Mouse (Mus musculus) cerebellum, postnatal 25 days (tissue): ENCODE results near the gene Fgfrl1.

Experiments
- DNase-seq, 2 experiments: peaks; one replicate each; pipeline ENCODE4 v3.0.0; 2021; ENCODE audit warnings: mixed read lengths in 2 of 2

The Fgfrl1 gene

DNA sequence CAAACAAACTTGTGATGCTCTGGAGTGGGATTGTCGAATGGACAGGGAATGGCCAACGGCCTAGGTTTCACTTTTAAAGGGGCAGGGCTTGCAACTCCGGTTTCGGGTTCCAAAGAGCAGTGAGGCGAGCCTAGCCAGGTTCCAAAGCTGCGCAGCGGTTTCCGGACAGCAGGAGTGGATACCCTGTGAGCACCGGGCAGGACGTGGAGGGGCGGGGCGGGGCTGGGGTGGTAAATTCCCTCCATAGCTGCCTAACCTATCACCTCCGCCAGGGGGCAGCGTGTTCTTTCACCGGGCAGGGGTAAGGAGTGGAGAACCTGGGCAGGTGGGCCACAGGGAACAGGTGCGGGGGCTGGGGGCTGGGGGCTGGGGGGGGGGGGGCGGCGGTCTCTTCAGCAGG, at the start of gene Fgfrl1:
Fgfrl1 (plus strand) TSS at position 112 of the 400 bp plus-strand sequence.
- DNase-seq: peak in 1 of 2 experiments; percentile 54

DNA sequence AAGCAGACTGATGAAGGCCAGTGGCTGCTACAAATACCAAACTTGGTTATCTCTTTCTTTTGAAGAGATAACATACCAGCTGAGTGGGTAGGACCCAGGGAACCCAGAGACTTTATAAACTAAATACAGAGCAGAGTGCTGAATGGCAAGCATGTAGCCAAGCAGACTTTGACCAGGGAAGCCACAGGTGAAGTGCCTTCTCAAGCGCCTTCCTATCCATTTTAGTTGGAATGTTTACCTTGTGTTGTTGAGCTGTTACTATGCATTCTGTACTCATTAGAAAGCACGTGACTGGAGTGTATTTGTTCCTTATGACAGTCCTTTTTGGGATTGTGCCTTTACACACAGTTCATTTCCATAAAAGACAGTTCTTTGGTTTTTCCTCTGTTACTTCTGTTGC, 48.5 kb upstream of the Fgfrl1 start:
- no peak for DNase-seq

DNA sequence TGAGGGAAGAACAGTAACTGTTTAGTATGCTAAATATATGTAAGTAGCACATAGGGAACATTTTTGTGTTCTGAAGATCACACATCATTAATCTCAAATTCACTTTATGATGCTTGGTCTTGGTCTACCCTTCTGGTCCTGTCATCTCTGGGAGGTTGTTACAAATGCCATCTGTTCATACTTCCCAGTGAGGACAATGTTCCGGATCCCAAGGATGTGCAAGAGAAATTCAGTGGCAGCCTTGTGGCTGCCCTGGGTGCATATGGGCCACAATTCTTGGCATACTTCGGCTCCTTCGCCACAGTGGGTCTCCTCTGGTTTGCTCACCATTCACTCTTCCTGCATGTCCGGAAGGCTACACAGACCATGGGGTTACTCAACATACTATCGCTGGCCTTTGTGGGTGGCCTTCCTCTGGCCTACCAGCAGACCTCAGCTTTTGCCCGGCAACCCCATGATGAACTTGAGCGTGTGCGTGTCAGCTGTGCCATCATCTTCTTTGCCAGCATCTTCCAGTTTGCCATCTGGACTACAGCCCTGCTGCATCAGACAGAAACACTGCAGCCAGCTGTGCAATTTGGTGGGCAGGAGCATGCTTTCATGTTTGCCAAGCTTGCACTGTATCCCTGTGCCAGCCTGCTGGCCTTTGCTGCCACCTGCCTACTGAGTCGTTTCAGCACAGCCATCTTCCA, 46.4 kb upstream of the Fgfrl1 start:
- DNase-seq: peak; percentile 72 to 77

DNA sequence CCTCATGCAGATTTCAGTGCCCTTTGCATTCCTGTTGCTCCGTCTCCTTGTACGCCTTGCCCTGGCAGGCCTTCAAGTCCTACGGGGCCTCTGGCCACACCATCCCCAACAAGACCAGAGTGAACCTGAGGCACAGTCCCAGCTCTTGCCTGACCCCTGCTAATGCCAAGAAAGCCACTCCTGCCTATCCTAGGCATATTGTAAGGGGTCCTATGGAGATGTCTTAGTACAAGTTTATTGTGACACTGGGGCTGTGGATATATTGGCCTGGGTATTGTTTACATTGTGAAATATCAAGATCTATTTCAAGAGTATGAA, 45.9 kb upstream of the Fgfrl1 start:
- no peak for DNase-seq

DNA sequence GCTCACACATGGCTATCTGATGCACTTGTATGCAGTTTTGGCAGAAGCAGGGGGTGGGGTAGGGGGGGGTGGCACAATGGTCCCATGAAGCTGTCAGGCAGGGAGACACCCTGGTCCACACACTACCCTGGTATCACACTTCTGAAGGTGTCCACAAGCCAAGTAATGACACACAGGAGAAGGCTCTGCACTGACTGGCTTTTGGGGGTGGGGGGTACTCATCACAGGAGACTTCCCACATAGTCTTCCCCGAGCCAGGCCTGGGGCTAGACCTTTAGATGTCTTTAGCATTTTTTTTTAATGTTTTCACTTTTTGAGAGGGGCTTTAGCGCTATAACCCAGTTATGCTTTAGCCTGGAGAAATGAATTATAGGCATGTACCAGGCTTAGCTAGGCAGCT, 44.9 kb upstream of the Fgfrl1 start:
- no peak for DNase-seq

DNA sequence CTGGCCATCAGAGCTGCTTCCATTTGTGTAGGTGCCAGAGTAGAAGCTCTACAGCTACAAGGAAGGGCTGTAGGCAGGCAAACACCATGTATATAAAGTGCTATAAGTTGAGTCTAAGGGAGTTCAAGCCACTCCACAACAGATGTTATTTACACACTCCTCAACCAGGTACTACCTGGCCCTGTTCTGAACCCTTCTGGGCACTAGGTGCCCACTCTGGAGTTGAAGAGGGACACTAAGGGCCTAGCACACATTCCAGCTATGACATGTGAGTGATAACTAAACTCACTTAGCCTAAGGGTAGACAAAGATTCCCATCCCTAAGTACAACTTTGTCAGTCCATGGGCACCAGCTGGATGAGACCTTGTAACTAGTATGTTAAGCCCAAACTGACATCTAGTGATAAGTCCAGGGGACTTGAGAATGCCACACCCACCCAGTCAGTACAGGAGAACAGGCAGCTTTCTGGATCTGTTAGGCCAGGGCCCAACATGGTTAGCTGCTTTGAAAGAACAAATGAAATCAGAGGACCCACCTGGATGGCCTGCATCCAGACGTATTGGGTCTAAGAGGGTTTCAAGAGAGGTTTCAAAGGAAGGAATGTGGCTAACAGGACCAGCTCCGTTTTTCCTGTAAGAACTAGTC, 44.2 kb upstream of the Fgfrl1 start:
- no peak for DNase-seq

DNA sequence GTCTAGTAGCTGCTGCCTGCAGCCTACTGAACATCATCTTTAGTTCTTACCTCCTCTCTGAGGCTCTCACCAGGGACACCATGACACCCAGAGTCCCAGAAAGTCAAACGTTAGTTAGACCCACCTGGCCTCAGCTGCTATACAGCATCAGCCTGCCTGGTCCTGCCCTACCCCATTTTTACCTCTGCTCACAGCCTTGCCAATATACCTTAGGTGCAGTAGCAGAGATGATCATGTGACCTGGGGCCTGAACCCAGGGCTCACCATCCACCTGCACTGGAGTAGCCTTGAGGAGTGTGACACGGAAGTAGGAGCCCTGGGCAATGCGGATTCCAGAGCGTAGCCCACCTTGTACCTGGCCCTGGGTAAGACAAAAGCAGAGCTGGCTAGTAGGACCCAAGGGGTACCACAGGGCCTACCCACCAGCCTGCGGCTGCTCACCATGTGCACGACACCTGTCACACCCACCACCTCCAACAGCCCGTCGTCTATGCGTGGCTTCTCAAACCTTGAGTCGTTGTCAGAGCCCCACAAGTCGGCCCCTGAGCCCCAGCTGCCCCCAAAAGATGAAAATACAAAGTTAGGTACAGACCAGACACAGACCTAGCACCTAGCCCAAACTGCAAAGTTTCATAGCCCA, 43.1 kb upstream of the Fgfrl1 start:
- no peak for DNase-seq

DNA sequence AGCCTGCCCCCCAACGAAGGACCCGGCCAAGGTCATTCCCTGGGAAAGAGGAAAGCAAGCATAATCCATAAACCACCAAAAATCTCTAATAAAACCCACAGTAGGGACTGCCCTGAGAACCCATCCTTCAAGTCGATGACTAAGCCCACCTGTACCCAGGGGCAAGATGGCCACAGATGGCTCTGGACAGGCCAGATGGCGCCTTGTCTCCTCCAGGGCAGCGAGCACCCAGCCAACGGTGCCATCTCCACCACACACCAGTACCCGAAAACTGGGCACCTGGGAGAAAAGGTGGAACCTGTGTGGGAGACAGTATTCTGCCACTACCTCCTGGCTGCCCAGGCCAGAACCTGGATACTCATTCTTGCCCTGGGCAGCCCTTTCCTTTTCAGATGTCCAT, 41.8 kb upstream of the Fgfrl1 start:
- peak; percentile 62 to 76 for DNase-seq

DNA sequence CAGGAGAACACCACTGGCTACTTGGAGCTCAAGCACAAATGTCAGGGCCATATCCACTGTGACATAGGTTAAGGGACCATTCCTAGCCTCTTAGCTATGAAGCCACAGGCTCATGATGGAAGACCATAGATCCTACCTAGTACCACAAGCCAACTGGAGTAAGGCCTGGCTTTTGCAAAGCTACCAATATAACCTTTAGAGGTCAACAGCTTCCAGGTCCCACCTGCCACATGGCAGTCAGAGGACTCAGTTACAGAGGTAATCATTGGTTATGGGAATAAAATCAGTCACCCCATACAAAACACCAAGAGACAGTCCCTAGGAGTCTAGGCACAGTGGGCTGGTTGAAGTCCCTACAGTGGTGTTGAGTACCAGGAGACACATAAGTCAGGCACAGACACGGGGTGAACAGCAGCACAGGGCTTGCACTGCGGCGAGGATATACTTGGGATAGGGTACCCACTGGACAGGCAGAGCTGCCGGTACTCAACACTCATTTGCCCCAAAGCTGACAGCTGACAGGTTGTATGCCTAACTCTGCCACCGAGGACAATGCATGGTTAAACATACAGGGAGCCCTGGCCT, 41.0 kb upstream of the Fgfrl1 start:
- no peak for DNase-seq

DNA sequence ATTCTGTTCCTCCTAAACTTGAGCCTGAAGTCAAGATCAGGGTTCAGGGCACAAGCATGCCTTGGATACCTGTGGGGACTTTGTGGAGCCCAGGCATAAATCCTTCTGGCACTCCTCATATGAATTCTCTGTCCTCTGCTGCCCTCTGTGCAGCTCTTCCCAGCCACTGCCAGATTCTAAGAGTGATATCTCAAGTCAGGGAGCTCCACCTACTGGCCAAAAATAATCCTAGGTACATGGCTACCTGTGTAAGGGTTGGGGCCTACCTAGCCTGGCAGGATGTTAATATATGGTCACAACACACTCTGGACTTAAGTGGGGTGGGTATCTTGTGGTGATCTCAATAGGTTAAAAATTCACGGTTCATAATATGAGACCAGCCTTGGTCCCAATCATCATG, 40.4 kb upstream of the Fgfrl1 start:
- peak; percentile 71 to 85 for DNase-seq

DNA sequence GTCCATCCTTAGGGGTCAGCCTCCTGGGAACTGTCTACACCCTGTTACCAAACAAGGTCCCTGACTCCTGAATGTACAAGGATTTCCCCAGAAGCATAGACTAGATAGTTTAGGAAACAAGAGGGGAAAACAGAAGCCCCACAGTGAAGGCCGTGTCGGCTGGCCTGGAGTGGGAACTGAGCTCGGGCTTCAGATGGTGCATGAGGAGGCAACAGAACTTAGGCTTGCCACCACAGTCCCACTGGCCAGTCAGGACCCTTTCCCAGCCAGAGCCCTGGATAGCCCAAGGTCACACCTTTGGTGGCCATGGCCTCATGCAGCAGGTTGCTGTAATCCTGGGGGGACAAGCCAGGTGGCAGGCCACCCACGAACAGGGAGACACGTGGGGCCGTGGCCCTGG, 38.8 kb upstream of the Fgfrl1 start:
- DNase-seq: no peak

DNA sequence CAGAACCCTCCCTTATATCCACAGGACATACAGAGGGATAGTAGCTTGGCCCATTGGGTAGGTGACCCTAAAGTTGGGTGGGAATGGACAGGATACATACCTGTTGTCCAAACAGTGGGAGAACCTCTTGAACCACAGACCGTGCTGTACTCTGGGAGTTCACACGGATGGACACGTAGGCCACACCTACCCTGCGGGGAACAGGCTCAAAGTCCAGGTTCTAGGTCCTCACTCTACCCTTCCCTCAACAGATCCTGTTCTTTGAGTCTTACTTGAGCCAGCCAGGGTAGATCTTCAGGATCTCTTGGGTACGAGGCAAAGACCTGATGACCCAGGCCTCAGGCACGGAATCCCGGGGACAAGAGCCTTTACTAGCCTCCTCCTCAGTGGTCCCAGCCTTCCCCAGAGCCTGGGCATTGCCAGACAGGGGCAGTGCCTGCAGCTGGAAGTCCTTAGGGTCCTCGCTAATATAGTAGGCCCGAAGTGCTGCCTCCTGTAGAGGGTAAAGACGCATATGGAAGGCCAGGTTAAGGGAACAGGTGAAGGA, 37.7 kb upstream of the Fgfrl1 start:
- DNase-seq: no peak

DNA sequence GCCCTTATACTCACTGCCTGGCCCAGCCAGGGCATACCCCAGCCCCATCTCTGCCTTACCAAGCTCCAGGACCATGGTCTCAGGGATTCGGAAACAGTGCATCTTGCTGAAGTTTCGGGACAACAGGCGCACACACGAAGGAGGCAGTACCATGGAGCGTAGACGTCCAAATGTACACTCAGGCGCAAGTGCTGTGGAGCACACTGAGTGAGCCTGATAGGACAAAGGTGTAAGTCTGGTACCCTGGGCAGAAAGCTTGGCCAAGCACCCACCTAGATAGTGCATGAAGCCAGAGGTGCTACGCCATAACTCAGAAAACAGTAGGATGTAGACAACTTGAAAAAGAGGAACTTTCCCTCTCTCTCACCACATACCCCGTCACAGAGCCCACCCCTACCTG, 36.8 kb upstream of the Fgfrl1 start:
- DNase-seq: no peak

DNA sequence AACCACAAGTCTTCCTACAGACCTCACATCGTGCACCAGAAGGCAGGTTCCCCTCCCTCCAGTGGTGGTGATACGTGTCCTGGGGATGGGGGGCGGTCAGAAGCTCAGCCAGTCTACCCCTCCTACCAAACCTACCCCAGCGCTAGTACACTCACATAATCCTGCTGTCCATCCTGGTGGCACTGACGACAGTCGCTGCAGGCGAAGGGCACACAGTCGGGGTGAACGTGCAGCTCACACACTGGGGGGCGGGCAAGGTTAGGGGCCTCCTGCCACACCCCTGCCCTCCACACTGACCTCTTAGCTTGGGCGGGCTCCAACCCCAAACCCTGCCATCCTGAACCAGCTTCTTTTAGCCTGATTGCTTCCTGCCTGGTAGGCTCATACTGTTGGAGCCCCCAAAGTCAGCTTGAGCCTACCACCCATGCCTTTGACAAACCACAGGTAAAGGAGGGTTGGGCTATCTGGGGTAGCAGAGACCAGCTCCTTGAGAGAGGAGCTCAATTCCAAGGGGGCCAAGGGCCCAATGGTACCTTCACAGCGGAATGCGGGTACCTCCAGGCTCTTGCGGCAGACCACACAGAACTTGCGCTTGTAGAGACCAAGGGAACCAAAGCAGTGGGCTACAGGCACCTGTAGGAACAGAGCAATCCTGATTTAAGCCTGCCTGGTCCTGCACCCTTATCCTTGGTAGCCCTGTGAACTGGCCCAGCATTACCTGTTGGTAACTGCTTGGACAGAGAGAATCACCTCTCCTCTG, 36.1 kb upstream of the Fgfrl1 start:
- DNase-seq: no peak

DNA sequence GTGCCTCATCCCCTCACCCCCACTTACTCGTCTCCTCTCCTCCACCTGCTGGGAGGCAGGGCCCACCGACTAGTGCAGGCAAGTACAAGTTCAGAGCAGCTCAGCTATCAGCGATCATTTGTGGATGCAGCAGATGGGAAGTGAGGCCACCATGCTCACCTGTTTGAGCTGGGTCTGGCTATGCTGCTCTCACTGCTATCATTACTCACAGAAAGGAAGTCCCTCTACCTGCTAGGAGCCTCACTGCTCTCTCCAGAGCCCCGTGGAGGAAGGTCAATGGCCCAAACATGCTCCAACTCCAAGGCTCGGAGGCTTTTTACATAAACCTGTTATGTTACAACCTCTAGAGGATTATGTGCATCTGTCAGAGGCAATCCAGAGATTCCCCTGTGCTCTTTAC, 34.8 kb upstream of the Fgfrl1 start:
- no peak for DNase-seq

DNA sequence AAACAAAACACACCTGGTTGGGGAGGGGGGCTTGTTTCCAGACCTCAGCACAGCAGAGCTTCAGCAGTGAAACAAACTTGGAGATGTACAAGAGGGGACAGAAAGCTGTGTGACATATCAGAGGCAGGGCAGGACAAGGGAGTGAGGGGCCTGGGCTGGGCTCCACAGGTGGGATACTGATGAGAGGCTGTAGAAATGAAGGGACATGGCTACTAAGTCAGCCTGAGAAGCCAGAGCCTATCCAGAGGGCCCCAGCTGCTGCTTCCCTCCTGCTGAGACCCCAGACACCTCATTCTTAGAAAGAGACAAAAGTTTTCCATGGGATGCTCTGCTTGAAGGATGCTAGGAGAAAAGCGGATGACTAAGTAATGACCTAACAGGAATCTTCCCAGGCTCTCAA, 33.6 kb upstream of the Fgfrl1 start:
- no peak for DNase-seq

DNA sequence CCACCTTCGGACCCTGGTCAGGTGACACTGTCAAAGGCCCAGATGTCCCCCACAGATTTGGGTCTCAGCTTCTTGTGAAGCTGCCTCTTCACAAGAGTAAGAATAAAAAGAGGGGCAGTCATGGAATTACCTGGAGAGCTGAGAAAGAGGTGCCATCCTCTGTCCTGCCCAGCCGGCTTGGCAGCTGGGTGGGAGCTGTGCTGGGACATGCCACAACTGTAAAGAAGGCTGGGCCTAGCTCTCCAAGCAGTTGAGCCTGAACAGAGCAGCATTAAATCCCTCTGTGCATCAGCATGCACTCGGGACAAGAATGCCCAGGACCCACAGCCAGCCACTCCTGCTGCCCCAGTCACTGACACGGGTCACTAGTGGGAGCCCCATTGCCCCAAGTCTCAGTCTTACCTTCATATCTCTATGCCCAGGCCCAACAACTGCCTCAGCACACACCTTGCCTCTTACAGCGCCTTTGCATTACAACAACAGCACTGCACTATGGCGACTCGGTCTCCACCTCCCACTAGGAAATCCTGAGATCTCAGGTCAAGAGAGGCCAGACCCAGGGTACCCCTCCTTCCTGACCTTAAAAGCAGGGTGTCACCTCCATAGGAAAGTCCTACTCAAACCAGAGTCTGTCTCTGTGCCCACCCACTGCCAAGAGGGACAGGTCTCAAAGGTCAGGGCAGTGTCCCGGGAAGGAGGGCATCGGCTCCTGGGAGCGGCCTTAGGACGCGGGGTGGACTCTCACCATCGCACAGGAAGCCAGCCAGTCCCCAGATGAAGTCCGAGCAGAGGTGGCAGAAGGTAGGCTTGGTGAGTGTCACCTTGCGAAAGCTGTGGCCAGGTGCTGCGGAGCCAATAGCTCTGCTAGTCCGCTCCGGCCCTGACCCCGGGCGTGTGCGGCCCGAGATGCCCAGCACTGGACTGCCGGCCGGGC, 32.2 kb upstream of the Fgfrl1 start, which contains the start of gene Idua:
Idua (plus strand) TSS at position 634 of the 934 bp plus-strand sequence.
- peak in 1 of 2 experiments; percentile 38 for DNase-seq

DNA sequence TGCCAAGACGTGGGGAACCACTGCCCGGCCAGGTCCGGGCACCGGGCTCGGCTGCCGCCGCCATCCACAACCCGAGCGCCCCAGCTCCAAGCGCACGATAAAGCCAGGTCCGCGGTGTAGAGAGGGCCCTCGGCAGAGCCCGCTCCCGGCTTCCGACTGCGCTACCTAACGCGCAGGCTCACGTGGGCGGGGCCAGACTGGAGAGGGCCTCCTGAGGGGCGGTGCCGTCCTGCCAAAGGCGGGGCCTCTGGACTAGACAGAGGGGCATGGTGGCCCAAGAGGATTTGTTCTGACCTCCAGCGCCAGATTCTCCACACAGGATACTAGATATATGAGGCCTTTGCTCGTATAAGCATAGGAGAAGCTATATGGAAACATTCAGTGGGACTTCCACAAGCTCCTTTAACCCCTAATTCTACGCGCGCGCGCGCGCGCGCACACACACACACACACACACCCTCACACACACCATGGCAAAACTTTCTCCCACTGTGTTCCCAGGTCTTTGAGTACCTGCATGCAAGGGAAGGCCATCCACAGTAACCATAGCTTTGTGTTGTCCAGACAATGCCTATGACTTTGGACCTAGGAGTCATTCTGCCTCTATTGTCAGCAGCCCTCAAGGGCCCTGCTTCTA, 31.4 kb upstream of the Fgfrl1 start:
- peak; percentile 92 to 96 for DNase-seq

DNA sequence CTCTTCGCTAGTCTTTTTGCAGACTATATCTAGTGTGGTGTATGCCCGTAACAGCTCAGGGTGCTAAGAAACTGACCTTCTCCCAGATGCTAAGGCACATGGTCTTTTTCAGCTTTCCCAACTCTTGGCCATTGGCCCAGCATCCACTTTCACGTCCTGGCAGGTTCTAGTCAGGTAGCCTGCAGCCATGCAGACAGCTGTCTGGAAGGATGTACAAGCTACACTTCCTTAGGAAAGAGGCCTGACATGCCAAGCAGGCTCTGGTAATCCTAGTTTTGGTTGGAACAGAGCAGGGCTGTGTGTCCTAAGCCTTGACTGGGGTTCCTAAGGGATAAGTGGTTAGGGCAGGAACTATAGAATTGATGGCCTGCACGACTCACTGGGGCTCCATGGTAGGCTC, 29.4 kb upstream of the Fgfrl1 start:
- no peak for DNase-seq

DNA sequence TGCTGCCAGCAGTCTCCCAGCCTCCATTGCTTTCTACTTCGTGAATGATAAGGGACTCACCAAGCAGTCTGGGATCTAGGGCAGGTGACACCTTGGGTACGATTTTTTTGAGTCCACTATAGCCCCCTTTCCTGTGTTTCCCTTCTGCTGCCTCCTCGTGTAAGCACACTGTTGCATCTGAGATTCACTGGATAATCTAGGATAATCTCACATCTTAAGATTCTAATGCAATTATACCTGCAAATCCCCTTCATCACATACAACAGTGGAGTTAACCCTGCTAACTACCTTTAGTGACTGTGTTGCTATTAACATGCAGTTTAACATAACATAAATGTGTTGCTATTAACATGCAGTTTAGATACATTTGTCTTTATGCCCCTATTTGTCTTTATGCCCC, 27.1 kb upstream of the Fgfrl1 start:
- no peak for DNase-seq

DNA sequence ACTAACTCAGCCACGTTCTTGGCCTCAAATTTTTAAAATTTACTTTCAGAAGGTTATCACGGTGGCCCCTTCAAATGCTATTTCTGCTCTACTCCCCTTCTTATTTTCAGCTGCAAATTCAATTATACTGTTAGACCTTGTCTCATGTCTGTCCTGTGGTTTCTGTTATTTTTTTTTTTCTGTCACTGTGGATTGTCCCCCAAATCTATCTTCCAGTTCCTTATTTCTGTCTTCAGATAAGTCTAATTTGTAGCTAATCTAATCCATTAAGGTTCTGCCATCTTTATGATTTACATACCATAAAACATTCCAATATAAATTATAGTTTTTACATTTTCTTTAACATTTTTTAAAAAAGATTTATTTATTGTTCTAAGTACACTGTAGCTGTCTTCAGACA, 24.8 kb upstream of the Fgfrl1 start:
- DNase-seq: no peak
